Mouse (Mus musculus): Measurements from ENCODE around the gene Rabep1.

Gene Rabep1

GRCm38 (mm10) chr11:70980751-70981510, 136.4 kb downstream of the Rabep1 start:
- no peak for DNase-seq

- no peak for DNase-seq
These were observed 137.5 kb downstream of the Rabep1 start for GRCm38 (mm10) chr11:70982030-70982429.

GRCm38 (mm10) chr11:70982557-70983228, 138.1 kb downstream of the Rabep1 start, which contains the start of gene C1qbp:
C1qbp (minus strand) TSS chr11:70983026.
- DNase-seq = peak; percentile 91
